Comparison of ENCODE assay signal across 13 mouse cellular contexts in genomic region chr13:49564347-49564746, GRCm38 (mm10). TPM values are rescaled to one million over a fixed set of nuclear protein-coding genes. Genes with fewer than 3 reads are reported as not detected.
"Had no signal": no experiment of that assay in that cellular context is flagged by ENCODE, and none has a peak within 500 bp of the region (broad histone marks: within the 10 kb centered on the region; RNA-seq: fewer than 3 reads in every experiment).

No protein-coding gene starts in this region.

- H3K27ac ChIP-seq: limb, embryonic 13.5 days; lung, embryonic 15.5 days; macrophage; midbrain, embryonic 10.5 days; neural tube, embryonic 12.5 days; stomach, embryonic 15.5 days had no signal

- H3K4me3 ChIP-seq: limb, embryonic 13.5 days; lung, embryonic 15.5 days; midbrain, embryonic 10.5 days; neural tube, embryonic 12.5 days; stomach, embryonic 15.5 days had no signal

- H3K36me3 ChIP-seq: limb, embryonic 13.5 days; lung, embryonic 15.5 days; midbrain, embryonic 10.5 days; neural tube, embryonic 12.5 days; stomach, embryonic 15.5 days had no signal

- DNase-seq: kidney, adult 8-10 months; left cerebral cortex, postnatal 4 days; lung, postnatal 14 days; midbrain, embryonic 14.5 days; right cerebral cortex, postnatal 14 days; thymus, postnatal 4 days had no signal

- H3K4me2 ChIP-seq: limb, embryonic 13.5 days; lung, embryonic 15.5 days; neural tube, embryonic 12.5 days; stomach, embryonic 15.5 days had no signal

- H3K4me1 ChIP-seq: limb, embryonic 13.5 days; lung, embryonic 15.5 days; midbrain, embryonic 10.5 days; neural tube, embryonic 12.5 days; stomach, embryonic 15.5 days had no signal

- H3K9me3 ChIP-seq: limb, embryonic 13.5 days; lung, embryonic 15.5 days; midbrain, embryonic 10.5 days; neural tube, embryonic 12.5 days; stomach, embryonic 15.5 days had no signal

- H3K9ac ChIP-seq: limb, embryonic 13.5 days; lung, embryonic 15.5 days; neural tube, embryonic 12.5 days; stomach, embryonic 15.5 days had no signal

- H3K27me3 ChIP-seq: limb, embryonic 13.5 days; lung, embryonic 15.5 days; neural tube, embryonic 12.5 days; stomach, embryonic 15.5 days had no signal

RNA-seq across cellular contexts. Expression of gene Omd, which starts 17.9 kb away (rescaled TPM):
- polyA plus RNA-seq: large intestine, adult 2 months; macrophage had no signal

RNA-seq across cellular contexts. Expression of gene Aspn, which starts 20.1 kb away (rescaled TPM):
- polyA plus RNA-seq: macrophage had no signal

RNA-seq across cellular contexts. Expression of gene Ogn, which starts 43.5 kb away (rescaled TPM):
- polyA plus RNA-seq: macrophage had no signal

RNA-seq across cellular contexts. Expression of gene Ecm2, which starts 59.7 kb away (rescaled TPM):
- polyA plus RNA-seq: macrophage had no signal
